Mouse (Mus musculus) myocyte (in vitro differentiated cells): ENCODE measurements around the gene Defb7. TPM values are rescaled to one million over a fixed set of nuclear protein-coding genes. Genes with fewer than 3 reads are reported as not detected.

Source experiments
- H3K27me3 ChIP-seq: one replicate; pipeline ENCODE4 v1.6.1; 2011; ENCODE audit not compliant: control insufficient read depth, insufficient read depth, insufficient read length
- H3K36me3 ChIP-seq: one replicate; pipeline ENCODE4 v1.6.1; 2011; ENCODE audit not compliant: control insufficient read depth, insufficient read depth
- H3K4me2 ChIP-seq: one replicate; pipeline ENCODE4 v1.6.1; 2011; ENCODE audit warnings: low read depth, control low read depth
- H3K4me3 ChIP-seq: one replicate; pipeline ENCODE4 v1.5.1; 2011; ENCODE audit warnings: mild to moderate bottlenecking, control low read depth, moderate library complexity
- H3K79me2 ChIP-seq: one replicate; pipeline ENCODE4 v1.6.1; 2011; ENCODE audit not compliant: control insufficient read depth, insufficient read depth
- H3ac ChIP-seq: one replicate; pipeline ENCODE4 v1.6.1; 2011; ENCODE audit not compliant: control insufficient read depth, insufficient read length
- E2F4 ChIP-seq: IDR thresholded peaks from one replicate; pipeline ENCODE4 v1.6.1; 2011; ENCODE audit warnings: mild to moderate bottlenecking, control low read depth, moderate library complexity; ENCODE audit not compliant: insufficient read depth
- MAX ChIP-seq: IDR thresholded peaks from one replicate; pipeline ENCODE4 v1.6.1; 2011; ENCODE audit warnings: low read depth, mild to moderate bottlenecking, control low read depth
- MYOD1 ChIP-seq, 3 experiments: IDR thresholded peaks; one replicate each; pipeline ENCODE4 v1.6.1; 2011; ENCODE audit warnings: control low read depth in 2 of 3, low read depth in 2 of 3, mild to moderate bottlenecking in 2 of 3, moderate library complexity in 1 of 3; ENCODE audit not compliant: insufficient read length in 2 of 3, control insufficient read depth in 1 of 3
- MYOG ChIP-seq, 3 experiments: IDR thresholded peaks; one replicate each; pipeline ENCODE4 v1.6.1; 2011; ENCODE audit warnings: control low read depth in 2 of 3, low read depth in 2 of 3, mild to moderate bottlenecking in 2 of 3; ENCODE audit not compliant: insufficient read length in 2 of 3, control insufficient read depth in 1 of 3, insufficient read depth in 1 of 3
- POLR2A ChIP-seq: IDR thresholded peaks from one replicate; pipeline ENCODE4 v1.6.1; 2011; ENCODE audit warnings: low read depth, mild to moderate bottlenecking, control low read depth, moderate library complexity; ENCODE audit not compliant: insufficient read length
- POLR2AphosphoS2 ChIP-seq: IDR thresholded peaks from one replicate; pipeline ENCODE4 v1.6.1; 2011; ENCODE audit warnings: low read depth, control low read depth; ENCODE audit not compliant: insufficient read length
- REST ChIP-seq: IDR thresholded peaks from one replicate; pipeline ENCODE4 v1.6.1; 2011; ENCODE audit warnings: mild to moderate bottlenecking, control low read depth, moderate library complexity; ENCODE audit not compliant: insufficient read depth, insufficient read length
- SRF ChIP-seq: IDR thresholded peaks from one replicate; pipeline ENCODE4 v1.6.1; 2011; ENCODE audit warnings: low read depth; ENCODE audit not compliant: control insufficient read depth, insufficient read length
- TCF3 ChIP-seq: IDR thresholded peaks from one replicate; pipeline ENCODE4 v1.6.1; 2011; ENCODE audit warnings: low read depth, control low read depth; ENCODE audit not compliant: insufficient read length
- USF1 ChIP-seq: IDR thresholded peaks from one replicate; pipeline ENCODE4 v1.6.1; 2011; ENCODE audit warnings: low read depth, mild to moderate bottlenecking, control low read depth, moderate library complexity
- polyA plus RNA-seq: library from polyadenylated mRNA; unstranded; fragments of >200 nt; fragmentation: generic; extraction: Trizol; gene quantifications from one replicate; pipeline ENCODE4 v1.2.1, GENCODE M21; 2012; ENCODE audit warnings: missing spikeins

Defb7 gene
- polyA plus RNA-seq, 1 experiment: not detected

DNA sequence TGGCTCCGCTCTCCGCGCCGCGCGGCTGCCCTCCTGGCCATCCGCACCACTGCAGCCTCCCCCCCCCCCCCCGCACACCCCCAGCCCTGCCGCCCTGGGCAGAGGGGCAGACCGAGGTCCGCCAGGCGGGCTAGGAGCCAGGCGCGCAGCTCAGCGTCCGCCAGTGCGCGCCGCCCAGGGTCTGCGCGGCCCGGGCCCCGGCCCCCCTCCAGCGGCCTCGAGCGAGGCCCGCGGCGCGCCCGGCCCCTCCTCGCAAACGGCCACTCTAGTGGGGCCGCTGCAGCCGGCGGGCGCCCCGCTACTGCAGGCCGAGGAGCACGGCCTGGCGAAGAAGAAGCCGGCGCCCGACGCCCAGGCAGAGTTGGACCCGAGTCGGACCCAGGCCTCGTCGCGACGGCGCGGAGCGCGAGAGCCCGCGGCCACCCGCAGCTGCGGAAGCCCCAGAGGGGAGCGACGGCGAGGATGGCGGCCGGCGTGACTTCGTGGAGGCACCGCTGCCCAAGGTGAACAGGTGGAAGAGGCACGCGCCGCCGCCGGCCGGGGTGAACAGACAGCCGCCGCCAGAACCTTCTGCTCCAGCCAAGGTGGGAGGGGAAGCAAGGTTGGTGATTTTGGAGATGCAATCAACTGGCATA, 40.4 kb downstream of the Defb7 start:
- H3K79me2 ChIP-seq: no peaks in the 10 kb centered on the region
- no peak for TF ChIP-seq POLR2AphosphoS2
- TF ChIP-seq REST: no peak
- no peak for TF ChIP-seq USF1
- TF ChIP-seq TCF3: no peak
- TF ChIP-seq SRF: no peak
- no peak for TF ChIP-seq E2F4
- no peak for TF ChIP-seq MYOG (IDR thresholded peaks at IDR 0.05; ENCODE audit: control insufficient read depth in 1 of 3, insufficient read depth in 1 of 3, insufficient read length in 2 of 3, low read depth in 2 of 3)
- no peak for TF ChIP-seq MYOD1 (IDR thresholded peaks at IDR 0.05; ENCODE audit: control insufficient read depth in 1 of 3, insufficient read length in 2 of 3, low read depth in 2 of 3)
- no peak for TF ChIP-seq POLR2A
- no peak for TF ChIP-seq MAX
- H3ac ChIP-seq: no peak overlapping the region
- H3K27me3 ChIP-seq: no peaks in the 10 kb centered on the region
- no peak overlapping the region for H3K4me3 ChIP-seq
- H3K36me3 ChIP-seq: no peaks in the 10 kb centered on the region
- no peak overlapping the region for H3K4me2 ChIP-seq

DNA sequence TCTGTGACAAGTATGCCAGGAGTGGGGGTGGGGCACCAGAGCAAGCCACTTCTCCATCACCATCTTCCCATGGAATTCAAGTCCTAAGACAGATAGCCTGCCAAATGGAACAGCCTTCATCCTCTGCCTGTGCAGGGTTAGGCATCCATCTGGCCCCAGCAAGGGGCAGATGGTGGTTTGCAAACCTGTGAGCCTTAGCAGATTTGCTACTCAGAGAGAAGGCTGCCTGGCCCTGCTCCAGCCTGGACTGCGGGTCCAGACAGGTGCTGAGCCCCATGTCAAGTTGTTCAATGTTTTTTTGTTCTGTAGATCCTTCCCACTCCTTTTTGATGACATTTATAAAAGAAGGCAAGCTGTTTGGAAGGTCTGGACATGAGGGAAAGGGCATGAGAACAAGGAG, 45.5 kb downstream of the Defb7 start:
- Histone ChIP-seq H3K4me2 (no peak overlapping the region), H3K36me3 (no peaks in the 10 kb centered on the region), H3K79me2 (no peaks in the 10 kb centered on the region), H3K4me3 (no peak overlapping the region), H3ac (no peak overlapping the region), H3K27me3 (no peaks in the 10 kb centered on the region)
- TF ChIP-seq MYOG (IDR thresholded peaks at IDR 0.05; ENCODE audit: control insufficient read depth in 1 of 3, insufficient read depth in 1 of 3, insufficient read length in 2 of 3, low read depth in 2 of 3) (no peak), MYOD1 (IDR thresholded peaks at IDR 0.05; ENCODE audit: control insufficient read depth in 1 of 3, insufficient read length in 2 of 3, low read depth in 2 of 3) (no peak), USF1 (no peak), TCF3 (no peak), E2F4 (no peak), MAX (no peak)

Other genes starting within 250 kb of the Defb7 start
- gene Defb5, start 247.5 kb upstream of the Defb7 start, polyA plus RNA-seq: not detected
- not detected for gene Defb3, start 201.7 kb upstream of the Defb7 start, polyA plus RNA-seq
- gene Defb8, start 47.5 kb upstream of the Defb7 start, polyA plus RNA-seq: not detected
- gene 4930467E23Rik, start 234.5 kb downstream of the Defb7 start, polyA plus RNA-seq: not detected